Mouse (Mus musculus) cerebellum, adult 18-20 months (tissue): ENCODE results near the gene Ttc3.
"Not testable (repeated sequence)": the region's sequence is repeated elsewhere in the genome, so short reads cannot be mapped to it uniquely, and the experiment has no call there.

ENCODE experiments used
- DNase-seq, 2 experiments: peaks; one replicate each; pipeline ENCODE4 v3.0.0; 2021

Gene Ttc3

GRCm38 (mm10) chr16:94436801-94437200 is 66.4 kb downstream of the Ttc3 start:
- DNase-seq = no peak

- DNase-seq = no peak
Observed at GRCm38 (mm10) chr16:94441361-94441760, 70.9 kb downstream of the Ttc3 start.

- DNase-seq = no peak
Observed at GRCm38 (mm10) chr16:94449151-94449550, 78.7 kb downstream of the Ttc3 start.

GRCm38 (mm10) chr16:94449632-94450031 is 79.2 kb downstream of the Ttc3 start:
- no peak for DNase-seq

GRCm38 (mm10) chr16:94451545-94452488 is 81.4 kb downstream of the Ttc3 start:
- DNase-seq = no peak

- no peak for DNase-seq
Observed at GRCm38 (mm10) chr16:94452768-94453167, 82.3 kb downstream of the Ttc3 start.

- no peak for DNase-seq
Observed at GRCm38 (mm10) chr16:94454146-94454545, 83.7 kb downstream of the Ttc3 start.

- peak in 1 of 2 experiments; percentile 21 for DNase-seq
Observed at GRCm38 (mm10) chr16:94464067-94464466, 93.6 kb downstream of the Ttc3 start.

GRCm38 (mm10) chr16:94465900-94466299 is 95.5 kb downstream of the Ttc3 start:
- DNase-seq = no peak

- not testable (repeated sequence) for DNase-seq
Observed at GRCm38 (mm10) chr16:94466317-94466716, 95.9 kb downstream of the Ttc3 start.

GRCm38 (mm10) chr16:94467337-94468055 is 97.1 kb downstream of the Ttc3 start:
- peak; percentile 31 to 43 for DNase-seq

GRCm38 (mm10) chr16:94468391-94468790 is 98.0 kb downstream of the Ttc3 start:
- DNase-seq = no peak

GRCm38 (mm10) chr16:94472515-94472951 is 102.1 kb downstream of the Ttc3 start:
- DNase-seq = peak; percentile 64 to 66

GRCm38 (mm10) chr16:94473086-94473822 is 102.8 kb downstream of the Ttc3 start:
- peak; percentile 28 to 30 for DNase-seq

- no peak for DNase-seq
Observed at GRCm38 (mm10) chr16:94484752-94485535, 114.5 kb downstream of the Ttc3 start.

- DNase-seq = no peak
Observed at GRCm38 (mm10) chr16:94487341-94487740, 116.9 kb downstream of the Ttc3 start.

GRCm38 (mm10) chr16:94489326-94489725 is 118.9 kb downstream of the Ttc3 start:
- DNase-seq = no peak

- DNase-seq = not testable (repeated sequence)
Observed at GRCm38 (mm10) chr16:94497176-94497575, 126.8 kb downstream of the Ttc3 start.

GRCm38 (mm10) chr16:94497911-94498310 is 127.5 kb downstream of the Ttc3 start:
- peak; percentile 16 to 24 for DNase-seq

- no peak for DNase-seq
Observed at GRCm38 (mm10) chr16:94504192-94504591, 133.8 kb downstream of the Ttc3 start.

- no peak for DNase-seq
Observed at GRCm38 (mm10) chr16:94507071-94507470, 136.7 kb downstream of the Ttc3 start.

GRCm38 (mm10) chr16:94508769-94509168 is 138.4 kb downstream of the Ttc3 start:
- no peak for DNase-seq
